Mouse (Mus musculus): Measurements from ENCODE around the gene Lrrc27. TPM values are rescaled to one million over a fixed set of nuclear protein-coding genes. Genes with fewer than 3 reads are reported as not detected.

The Lrrc27 gene
- total and polyA plus RNA-seq, 3 experiments: 0.54 to 1.3 TPM; not detected in 1

- H3K27ac ChIP-seq (ENCODE audit: control insufficient read depth, low read depth, low read length): no peak overlapping the region
- DNase-seq (ENCODE audit: low read depth, low spot score): no peak
- peaks cover 0 to 8% of the 10 kb centered on the region in 2 experiments; a peak in 3 of 4 replicates for H3K4me1 ChIP-seq (ENCODE audit: control insufficient read depth in 1 of 2, insufficient read depth in 2 of 2, low read length in 2 of 2)
- no peak overlapping the region for H3K9ac ChIP-seq (ENCODE audit: control insufficient read depth, low read depth, low read length, poor library complexity, severe bottlenecking)
- peaks cover 0 to 4% of the 10 kb centered on the region in 2 experiments; a peak in 1 of 4 replicates for H3K36me3 ChIP-seq (ENCODE audit: control insufficient read depth in 1 of 2, insufficient read depth in 2 of 2, low read length in 2 of 2)
- no peaks in the 10 kb centered on the region; the same call in 1 of the 2 replicates for H3K79me2 ChIP-seq (ENCODE audit: control insufficient read depth, insufficient read depth, low read length, poor library complexity)
- TF ChIP-seq CTCF (IDR thresholded peaks at IDR 0.05 in 2 of 3, conservative IDR thresholded peaks at IDR 0.05 in 1 of 3; ENCODE audit: control insufficient read depth in 1 of 3, insufficient read depth in 1 of 3, low read depth in 2 of 3, low read length in 3 of 3, poor library complexity in 1 of 3, severe bottlenecking in 1 of 3) (no peak), CHD2 (IDR thresholded peaks at IDR 0.05; ENCODE audit: low read length) (no peak), POLR2A (IDR thresholded peaks at IDR 0.05; ENCODE audit: control insufficient read depth in 1 of 2, insufficient read depth in 1 of 2, low read depth in 1 of 2, low read length in 2 of 2, poor library complexity in 1 of 2) (no peak), TCF12 (IDR thresholded peaks at IDR 0.05; ENCODE audit: low read depth, low read length) (no peak), RAD21 (IDR thresholded peaks at IDR 0.05; ENCODE audit: low read depth, low read length) (no peak), SIN3A (IDR thresholded peaks at IDR 0.05; ENCODE audit: low read length) (no peak), MAZ (IDR thresholded peaks at IDR 0.05; ENCODE audit: low read depth, low read length) (no peak), POLR2AphosphoS2 (IDR thresholded peaks at IDR 0.05; ENCODE audit: low read length) (no peak), UBTF (IDR thresholded peaks at IDR 0.05; ENCODE audit: borderline replicate concordance, insufficient read depth, low read depth, low read length) (no peak), RCOR1 (IDR thresholded peaks at IDR 0.05; ENCODE audit: low read depth, low read length) (no peak)
- no peaks in the 10 kb centered on the region; a peak in 1 of 4 replicates for H3K27me3 ChIP-seq (ENCODE audit: control insufficient read depth in 1 of 2, insufficient read depth in 2 of 2, low read length in 2 of 2)
- H3K4me3 ChIP-seq (ENCODE audit: control insufficient read depth in 1 of 2, insufficient read depth in 1 of 2, low read depth in 2 of 2, low read length in 2 of 2): no peak overlapping the region
- H3K9me3 ChIP-seq (replicated peaks; ENCODE audit: insufficient read depth, low read length): no peaks in the 10 kb centered on the region
Observed at GRCm38 (mm10) chr7:139214596-139215340, 2.0 kb downstream of the Lrrc27 start.

GRCm38 (mm10) chr7:139215516-139215915 lies 2.7 kb downstream of the Lrrc27 start:
- DNase-seq (ENCODE audit: low read depth, low spot score): no peak
- no peak overlapping the region for H3K9ac ChIP-seq (ENCODE audit: control insufficient read depth, low read depth, low read length, poor library complexity, severe bottlenecking)
- no peak overlapping the region for H3K4me3 ChIP-seq (ENCODE audit: control insufficient read depth in 1 of 2, insufficient read depth in 1 of 2, low read depth in 2 of 2, low read length in 2 of 2)
- no peaks in the 10 kb centered on the region; the same call in 1 of the 2 replicates for H3K79me2 ChIP-seq (ENCODE audit: control insufficient read depth, insufficient read depth, low read length, poor library complexity)
- TF ChIP-seq MYC (IDR thresholded peaks at IDR 0.05; ENCODE audit: low read depth, low read length): no peak
- no peak for TF ChIP-seq TBP (IDR thresholded peaks at IDR 0.05; ENCODE audit: low read depth, low read length)
- no peak for TF ChIP-seq JUND (IDR thresholded peaks at IDR 0.05; ENCODE audit: low read depth, low read length)
- no peak for TF ChIP-seq SMC3 (IDR thresholded peaks at IDR 0.05; ENCODE audit: low read depth, low read length)
- TF ChIP-seq SIN3A (IDR thresholded peaks at IDR 0.05; ENCODE audit: low read length): no peak
- no peak for TF ChIP-seq NRF1 (IDR thresholded peaks at IDR 0.05; ENCODE audit: insufficient read depth, low read depth, low read length, poor library complexity, severe bottlenecking)
- TF ChIP-seq MAZ (IDR thresholded peaks at IDR 0.05; ENCODE audit: low read depth, low read length): no peak
- TF ChIP-seq MXI1 (IDR thresholded peaks at IDR 0.05; ENCODE audit: low read depth, low read length): no peak
- no peak for TF ChIP-seq CHD2 (IDR thresholded peaks at IDR 0.05; ENCODE audit: low read length)
- no peaks in the 10 kb centered on the region; a peak in 1 of 4 replicates for H3K27me3 ChIP-seq (ENCODE audit: control insufficient read depth in 1 of 2, insufficient read depth in 2 of 2, low read length in 2 of 2)
- H3K4me1 ChIP-seq (ENCODE audit: control insufficient read depth in 1 of 2, insufficient read depth in 2 of 2, low read length in 2 of 2): peaks cover 0 to 5% of the 10 kb centered on the region in 2 experiments; a peak in 3 of 4 replicates
- no peaks in the 10 kb centered on the region for H3K9me3 ChIP-seq (replicated peaks; ENCODE audit: insufficient read depth, low read length)
- H3K27ac ChIP-seq (ENCODE audit: control insufficient read depth, low read depth, low read length): no peak overlapping the region
- peaks cover 0 to 4% of the 10 kb centered on the region in 2 experiments; a peak in 1 of 4 replicates for H3K36me3 ChIP-seq (ENCODE audit: control insufficient read depth in 1 of 2, insufficient read depth in 2 of 2, low read length in 2 of 2)

All from MEL (cell line).